Mouse (Mus musculus) inflammation-experienced regulatory T-cells (primary cell): ENCODE results near the gene Snapc2. TPM values are rescaled to one million over a fixed set of nuclear protein-coding genes. Genes with fewer than 3 reads are reported as not detected.

ENCODE experiments used
- polyA plus RNA-seq, 2 experiments: library from polyadenylated mRNA; unstranded; fragments of 100-300 nt; shearing (Covaris generic); gene quantifications; one replicate each; pipeline ENCODE4 v1.2.1; 2017

The Snapc2 gene
- polyA plus RNA-seq = 10 to 100 TPM; 24.2 to 38.1 TPM

DNA sequence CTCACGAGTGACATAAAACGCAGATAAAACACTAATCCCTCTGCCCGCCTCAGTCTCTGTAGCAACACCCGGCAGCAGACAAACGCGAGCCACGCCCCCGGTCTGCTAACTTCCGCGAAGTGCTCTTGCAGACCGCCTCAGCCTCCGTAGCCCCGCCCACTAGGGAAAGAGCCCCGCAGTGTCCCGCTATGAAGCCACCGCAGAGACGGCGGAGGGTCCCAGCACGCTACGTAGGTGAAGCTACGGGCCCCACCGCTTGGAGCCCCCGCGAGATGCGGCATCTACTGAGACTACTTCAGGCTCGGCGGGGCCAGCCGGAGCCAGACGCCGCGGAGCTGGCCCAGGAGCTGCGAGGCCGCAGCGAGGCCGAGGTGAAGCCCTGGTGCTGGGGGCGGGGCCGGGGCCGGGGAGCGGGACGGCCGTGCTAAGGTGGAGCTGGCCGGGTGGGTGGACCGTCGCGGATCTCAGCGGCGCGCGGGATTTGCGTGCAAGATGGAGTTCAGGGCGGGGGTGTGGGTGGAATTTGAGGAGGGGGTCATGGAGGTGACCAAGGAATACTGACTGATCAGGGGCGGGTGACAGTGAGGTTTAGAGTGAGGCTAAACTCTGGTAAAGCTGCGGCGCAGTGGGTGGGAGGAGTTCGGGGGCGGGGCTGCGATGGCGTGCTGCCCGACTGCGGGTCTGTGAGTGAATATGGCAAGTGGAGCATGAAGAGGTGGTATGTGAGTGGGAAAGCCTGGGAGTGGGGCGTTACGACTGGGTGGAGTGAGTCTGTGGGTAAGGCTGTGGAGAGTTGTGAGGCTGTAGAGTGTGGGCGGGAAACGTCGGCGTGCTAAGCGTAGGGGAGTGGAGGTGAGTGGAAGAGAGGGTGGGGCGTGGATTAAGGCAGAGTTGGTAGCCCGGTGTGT, at the start of gene Snapc2:
TSS of gene Snapc2 (plus strand) at position 147 of the 908 bp plus-strand sequence.

DNA sequence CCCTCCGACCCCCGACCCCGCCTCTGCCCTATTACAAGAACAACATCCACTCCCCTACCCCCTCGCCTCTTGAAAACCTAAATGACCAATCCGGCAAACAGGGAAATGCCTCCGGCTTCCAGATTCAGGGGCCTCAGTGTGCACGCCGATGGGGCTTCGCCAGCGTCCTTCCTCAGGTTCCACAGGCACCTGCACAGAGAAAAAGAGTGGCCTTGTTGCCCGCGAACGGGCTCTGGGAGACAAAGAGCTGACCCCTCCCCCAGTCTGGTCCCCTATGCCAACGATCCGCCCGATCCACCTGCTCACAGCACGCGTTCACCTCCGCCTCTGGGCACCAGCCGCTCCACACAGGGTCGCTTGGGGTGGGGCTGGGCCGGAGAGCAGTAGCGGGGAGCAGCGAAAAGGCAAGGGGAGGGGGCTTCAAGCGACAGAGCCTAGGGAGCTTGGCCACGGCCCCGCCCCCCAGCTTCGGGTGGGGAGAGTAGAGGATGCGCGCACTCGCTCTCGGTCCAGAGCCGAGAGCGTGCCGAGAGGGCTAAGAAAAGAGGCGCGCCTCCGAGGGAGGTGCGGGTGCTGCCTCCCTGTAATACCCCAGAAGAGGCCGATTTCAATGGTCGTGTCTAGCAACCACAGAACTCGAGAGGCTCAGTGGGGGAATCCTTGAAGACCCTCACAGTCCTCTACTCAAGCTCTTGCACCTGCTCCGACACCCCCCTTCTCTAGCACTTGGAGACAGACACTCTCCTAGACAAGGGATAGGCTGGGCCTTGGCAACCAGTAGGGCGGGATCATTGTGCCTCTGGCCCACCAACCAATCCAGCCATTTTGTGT, 35.9 kb upstream of the Snapc2 start, which contains the start of gene Prr36:
TSS of gene Prr36 (minus strand) at position 669 of the 831 bp plus-strand sequence.

DNA sequence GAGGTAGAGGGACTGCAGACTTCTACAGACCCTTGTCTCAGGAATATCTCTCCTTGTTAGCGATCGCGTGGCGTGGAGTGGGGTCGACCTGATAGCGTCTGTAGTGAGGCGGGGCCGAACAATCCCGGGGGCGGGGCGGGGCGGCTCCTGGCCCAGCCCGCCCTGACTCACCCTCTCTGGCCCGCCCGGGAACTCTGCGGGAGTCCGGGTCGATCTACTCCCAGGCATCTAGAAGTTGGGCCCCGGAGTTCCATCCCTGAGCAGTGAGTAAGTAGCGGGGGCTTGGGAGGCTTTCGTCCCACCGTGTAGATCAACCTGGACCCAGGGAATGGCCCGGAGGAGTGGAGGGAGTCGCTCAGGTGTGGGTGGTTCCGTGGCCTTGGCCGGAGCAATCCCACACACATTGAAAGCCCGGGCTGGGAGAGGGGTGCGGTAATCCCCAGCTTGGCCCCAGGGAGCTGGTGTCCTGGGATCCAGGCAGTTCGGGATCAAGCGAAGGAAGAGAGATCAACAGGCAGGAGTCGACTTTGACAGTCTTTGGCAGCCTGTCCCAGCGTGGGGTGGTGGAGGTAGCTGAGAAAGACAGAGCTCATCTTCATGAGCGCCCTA, 26.0 kb upstream of the Snapc2 start, which contains the start of gene Lrrc8e:
TSS of gene Lrrc8e (plus strand) at position 89 of the 609 bp plus-strand sequence.

DNA sequence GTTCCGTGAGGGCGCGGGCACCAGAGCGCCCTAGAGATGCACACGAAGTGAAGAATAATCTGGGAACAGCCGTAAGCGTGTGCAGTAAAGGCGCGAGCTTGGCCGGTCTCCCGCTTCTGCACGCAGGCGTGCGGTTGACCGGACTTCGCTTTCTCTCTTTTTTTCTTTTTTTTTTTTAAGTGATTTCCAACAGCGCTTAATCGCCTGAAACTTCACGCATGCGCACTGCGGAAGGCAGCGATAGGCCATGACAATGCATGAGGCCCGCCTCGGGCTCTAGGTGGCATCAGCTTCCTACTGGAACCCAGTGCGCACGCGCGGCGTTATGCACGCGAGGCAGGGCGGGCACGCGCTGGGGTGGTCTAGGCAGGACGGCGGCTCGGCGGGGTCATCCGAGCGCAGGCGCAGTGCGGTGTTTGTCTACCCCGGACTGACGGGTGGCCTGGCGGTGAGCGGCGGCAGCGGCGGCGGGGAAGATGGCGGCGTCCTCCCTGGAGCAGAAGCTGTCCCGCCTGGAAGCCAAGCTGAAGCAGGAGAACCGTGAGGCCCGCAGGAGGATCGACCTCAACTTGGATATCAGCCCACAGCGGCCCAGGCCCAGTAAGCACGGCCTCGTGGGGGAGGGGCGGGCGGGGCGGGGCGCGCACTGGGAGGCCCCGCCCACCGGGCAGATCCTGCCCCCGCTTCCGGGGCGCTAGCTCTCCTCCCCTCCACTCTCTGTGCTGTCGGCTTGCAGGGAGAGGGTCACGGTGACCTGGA, 14.3 kb upstream of the Snapc2 start, which contains the start of the genes Map2k7 and Gm49320:
TSS of gene Map2k7 (plus strand) at position 307 of the 759 bp plus-strand sequence.
TSS of gene Gm49320 (plus strand) at position 432 of the 759 bp plus-strand sequence.

DNA sequence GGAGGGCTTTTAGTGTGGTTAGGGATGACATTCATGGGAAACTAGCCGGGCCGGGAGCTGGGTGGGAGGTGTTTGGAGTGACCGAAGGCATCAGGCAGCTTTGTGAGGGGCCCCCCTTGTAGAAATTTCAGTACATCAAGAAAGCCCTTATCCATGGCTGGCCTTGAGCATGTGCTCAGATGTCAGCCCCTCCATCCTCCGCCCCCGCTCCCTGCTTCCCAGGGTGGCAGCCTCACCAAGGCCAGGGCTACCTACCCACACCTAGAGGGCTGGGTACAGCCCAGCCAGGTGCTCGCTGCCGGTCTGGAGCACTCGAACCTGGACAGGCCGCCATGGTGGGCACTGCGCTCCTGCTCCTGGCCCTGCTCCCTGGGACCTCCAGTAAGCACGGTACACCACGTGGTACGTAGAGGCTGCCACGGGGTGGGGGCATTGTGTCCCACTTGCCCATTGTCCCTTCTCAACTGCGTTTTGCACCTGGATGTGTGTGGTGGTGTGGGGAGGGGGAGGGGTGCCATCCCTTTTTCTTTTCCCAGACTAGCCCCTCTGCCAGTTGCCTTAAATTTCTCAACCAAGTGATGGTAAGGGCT, 4.8 kb upstream of the Snapc2 start, which contains the start of gene Tgfbr3l:
TSS of gene Tgfbr3l (plus strand) at position 264 of the 590 bp plus-strand sequence.

DNA sequence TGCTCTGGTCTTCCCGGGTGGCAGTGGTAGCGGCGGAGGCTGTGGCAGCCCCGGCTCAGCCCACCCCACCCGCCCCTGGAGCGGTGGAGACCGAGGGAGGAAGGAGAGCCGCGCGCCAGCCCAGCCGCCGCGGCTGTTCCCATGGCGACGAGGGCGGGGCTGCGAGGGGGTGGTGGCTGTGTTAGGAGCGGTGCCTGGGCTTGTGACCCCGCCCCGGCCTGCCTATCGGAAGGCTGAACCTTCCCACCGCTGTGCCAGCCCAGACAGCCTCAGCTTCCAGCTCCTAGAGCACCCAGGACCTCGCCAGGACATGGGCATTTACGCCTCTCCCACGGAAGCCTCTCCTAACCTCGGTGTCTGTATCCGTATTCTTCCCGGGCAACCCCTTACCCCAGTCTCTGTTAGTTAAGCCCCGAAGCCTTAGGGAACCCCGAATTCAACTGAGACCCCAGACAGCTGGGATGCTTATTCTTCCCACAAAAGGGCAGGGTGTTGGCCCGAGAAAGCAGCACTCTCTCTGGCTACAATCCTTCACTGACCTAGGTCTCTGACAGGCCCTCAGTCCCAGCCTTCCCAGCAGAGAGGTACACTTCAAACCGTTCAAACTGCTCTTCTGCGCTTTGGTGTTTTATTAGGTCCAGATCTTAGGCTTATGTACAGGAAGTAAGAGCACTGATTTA, 6.4 kb downstream of the Snapc2 start, which contains the start of gene Ctxn1:
TSS of gene Ctxn1 (minus strand) at position 150 of the 680 bp plus-strand sequence.

DNA sequence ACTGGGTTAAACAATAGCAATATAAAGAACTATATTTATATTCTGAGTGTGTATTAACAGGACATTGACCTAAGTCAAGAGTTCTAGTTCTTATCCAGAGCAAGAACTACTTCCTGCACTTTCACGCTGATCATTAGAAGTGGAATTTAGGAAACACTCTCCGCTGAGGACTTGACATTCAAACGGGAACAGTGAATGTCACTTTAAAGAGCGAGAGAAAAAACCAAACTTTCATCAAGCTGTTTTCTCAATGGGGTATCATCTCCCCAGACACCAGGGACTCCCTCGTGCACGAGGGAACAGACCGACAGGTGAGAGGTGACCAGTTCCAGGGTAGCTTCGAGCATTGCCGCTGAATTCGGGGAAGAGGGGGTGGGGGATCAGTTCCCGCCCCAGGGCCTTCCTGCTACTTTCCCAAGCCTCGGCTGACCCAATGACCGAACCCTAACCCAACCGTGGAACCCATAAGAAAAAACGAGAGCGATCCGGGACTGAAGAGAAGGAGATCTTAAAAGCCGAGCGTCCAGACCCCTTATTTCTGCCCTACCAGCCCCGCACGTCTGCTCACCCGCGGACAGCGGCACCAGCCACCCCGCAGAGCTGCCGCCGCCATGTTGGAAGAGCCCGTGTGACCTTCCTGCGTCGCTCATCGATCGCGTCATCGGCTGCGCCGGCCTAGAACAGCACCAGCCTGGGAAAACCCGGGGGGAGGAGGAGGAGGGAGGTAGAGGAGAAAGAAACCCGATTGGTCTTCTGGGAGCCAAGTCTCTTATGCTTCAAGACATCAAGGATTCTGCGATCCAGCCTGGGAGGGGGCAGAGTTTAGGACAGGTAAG, 22.6 kb downstream of the Snapc2 start, which contains the start of gene Timm44:
TSS of gene Timm44 (minus strand) at position 639 of the 836 bp plus-strand sequence.

Other genes with a start within 250 kb of the Snapc2 start
- gene Cd209f, start 147.2 kb upstream of the Snapc2 start, polyA plus RNA-seq = 1 to 10 TPM in 1 of 2 experiments, not detected in 1; 1.3 TPM
- 1 to 10 TPM in 1 of 2 experiments, under 1 TPM in 1; 0.34 to 1.9 TPM for gene Cd209g, start 119.0 kb upstream of the Snapc2 start, polyA plus RNA-seq
- 10 to 100 TPM; 15.1 to 18.0 TPM for gene Evi5l, start 86.5 kb upstream of the Snapc2 start, polyA plus RNA-seq
- gene Prr36, start 35.6 kb upstream of the Snapc2 start, polyA plus RNA-seq = under 1 TPM; 0.35 to 0.44 TPM
- gene Lrrc8e, start 26.3 kb upstream of the Snapc2 start, polyA plus RNA-seq = 1 to 10 TPM in 1 of 2 experiments, under 1 TPM in 1; 0.18 to 3.5 TPM
- 10 to 100 TPM; 58.6 to 68.9 TPM for gene Map2k7, start 14.3 kb upstream of the Snapc2 start, polyA plus RNA-seq
- gene Gm49320, start 14.2 kb upstream of the Snapc2 start, polyA plus RNA-seq = under 1 TPM; 0.24 to 0.29 TPM
- 1 to 10 TPM; 5.8 to 6.7 TPM for gene Tgfbr3l, start 4.9 kb upstream of the Snapc2 start, polyA plus RNA-seq
- gene Ctxn1, start 6.2 kb downstream of the Snapc2 start, polyA plus RNA-seq = under 1 TPM; 0.60 to 0.93 TPM
- 10 to 100 TPM; 56.1 to 70.3 TPM for gene Timm44, start 22.8 kb downstream of the Snapc2 start, polyA plus RNA-seq
- 10 to 100 TPM; 11.4 to 17.2 TPM for gene Ccl25, start 72.1 kb downstream of the Snapc2 start, polyA plus RNA-seq
- gene Elavl1, start 72.3 kb downstream of the Snapc2 start, polyA plus RNA-seq = 100 to 1,000 TPM; 202 to 259 TPM
- 10 to 100 TPM; 50.7 to 76.7 TPM for gene Cers4, start 239.9 kb downstream of the Snapc2 start, polyA plus RNA-seq